Comparison of ENCODE assay signal across 9 mouse cellular contexts in genomic region chr4:98243502-98243901, GRCm38 (mm10).
A peak's percentile ranks its signal among the peaks of the same experiment; 100 is the strongest.
DNase-seq lines count a peak whose midpoint lies in the region; ATAC-seq lines count a peak whose summit lies in the region.
"Had no signal": no experiment of that assay in that cellular context is flagged by ENCODE, and none has a peak within 500 bp of the region (broad histone marks: within the 10 kb centered on the region; RNA-seq: fewer than 3 reads in every experiment).

No protein-coding gene starts in this region.

- H3K9me3 ChIP-seq in limb, embryonic 13.5 days: no peaks in the 10 kb centered on the region

- peak; percentile 29 for DNase-seq in adrenal gland, postnatal 10 days
- no peak for DNase-seq in adrenal gland, postnatal 4 days (ENCODE audit: low spot score in 2 of 2)
- peak; percentile 85 for DNase-seq in cerebellum, postnatal 14 days
- DNase-seq in frontal cortex, postnatal 14 days (ENCODE audit: low spot score in 2 of 2): peak; percentile 37 to 44
- DNase-seq in kidney, adult 18-20 months: peak; percentile 45
- peak; percentile 16 to 54 for DNase-seq in natural killer cell, adult 2 months (ENCODE audit: low spot score in 2 of 2)
- DNase-seq in testis, postnatal 10 days (ENCODE audit: low spot score): peak; percentile 45

- peak overlapping the region; percentile 80 for H3K27ac ChIP-seq in limb, embryonic 13.5 days

- 3% methylated on average over 6 of the region's 6 CpGs for WGBS in limb, embryonic 13.5 days

- 0 out of 2 replicates have a peak overlapping the region, but pooled peaks have one; percentile 11 for H3K4me3 ChIP-seq in limb, embryonic 13.5 days
- H3K4me3 ChIP-seq: megakaryocyte, embryonic 14.5 days had no signal

- H3K9ac ChIP-seq in limb, embryonic 13.5 days: no peak overlapping the region

- peak overlapping the region; percentile 61 for H3K4me2 ChIP-seq in limb, embryonic 13.5 days (replicated peaks)

- peak; percentile 80 for ATAC-seq in limb, embryonic 13.5 days (ENCODE audit: low FRiP score, low read depth)

- no peaks in the 10 kb centered on the region for H3K27me3 ChIP-seq in limb, embryonic 13.5 days

- peaks cover 28% of the 10 kb centered on the region for H3K4me1 ChIP-seq in limb, embryonic 13.5 days
- H3K4me1 ChIP-seq: megakaryocyte, embryonic 14.5 days had no signal

- no peaks in the 10 kb centered on the region for H3K36me3 ChIP-seq in limb, embryonic 13.5 days

Comparison
In these comparisons a context has a peak if more than half of its experiments do, and no peak if none do; other contexts are left out.
1. DNase-seq: peak in adrenal gland, postnatal 10 days (single experiment), cerebellum, postnatal 14 days (2 of 2), frontal cortex, postnatal 14 days (2 of 2), kidney, adult 18-20 months (single experiment), natural killer cell, adult 2 months (2 of 2) and testis, postnatal 10 days (single experiment); none in adrenal gland, postnatal 4 days (0 of 2).